Mouse (Mus musculus) kidney, postnatal 4 days (tissue): ENCODE measurements around the gene Tas2r122.
"Not testable (repeated sequence)": the region's sequence is repeated elsewhere in the genome, so short reads cannot be mapped to it uniquely, and the experiment has no call there.

Source experiments
- DNase-seq, 2 experiments: peaks; one replicate each; pipeline ENCODE4 v3.0.0; 2021; ENCODE audit warnings: mixed read lengths in 2 of 2

Gene Tas2r122

DNA sequence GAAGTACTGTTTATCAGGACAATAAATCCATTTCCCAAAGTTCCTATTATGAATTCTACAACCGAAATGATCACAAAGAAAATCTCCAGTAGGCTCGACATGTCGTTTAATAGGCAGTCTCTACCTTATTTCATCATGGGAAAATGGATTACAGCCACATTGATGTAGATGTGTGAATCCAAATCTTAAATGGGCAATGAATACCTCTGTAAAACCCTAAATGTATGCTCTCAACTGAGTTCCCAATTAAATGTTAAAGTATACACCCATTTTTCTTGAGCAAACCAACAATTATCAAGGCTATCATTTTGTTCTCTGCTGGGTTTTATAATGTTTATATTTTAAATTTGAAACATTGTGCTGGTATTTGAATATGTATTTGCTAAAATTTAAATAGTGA, at the start of gene Tas2r122:
Gene Tas2r122 (minus strand): TSS at position 101 of the 400 bp plus-strand sequence.
- DNase-seq = no peak

DNA sequence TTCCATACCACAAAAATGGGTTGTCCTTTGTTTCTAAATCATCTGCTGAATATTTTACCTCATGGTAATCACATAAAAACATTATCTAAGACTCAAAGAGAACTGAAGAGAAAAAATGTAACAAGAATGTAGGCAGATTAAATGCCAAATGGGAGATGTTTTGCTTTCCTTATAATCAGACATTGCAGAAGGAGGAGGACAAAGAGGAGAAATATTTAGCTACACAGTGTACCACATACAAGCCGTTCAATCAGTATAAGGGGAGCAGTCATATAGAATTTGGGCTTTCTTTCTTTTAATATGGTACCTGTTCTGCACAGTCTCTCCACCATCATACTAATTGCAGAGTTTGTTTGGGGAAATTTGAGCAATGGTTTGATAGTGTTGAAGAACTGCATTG, 42.7 kb upstream of the Tas2r122 start, which contains the start of gene Tas2r124:
Gene Tas2r124 (plus strand): TSS at position 301 of the 400 bp plus-strand sequence.
- DNase-seq = no peak

DNA sequence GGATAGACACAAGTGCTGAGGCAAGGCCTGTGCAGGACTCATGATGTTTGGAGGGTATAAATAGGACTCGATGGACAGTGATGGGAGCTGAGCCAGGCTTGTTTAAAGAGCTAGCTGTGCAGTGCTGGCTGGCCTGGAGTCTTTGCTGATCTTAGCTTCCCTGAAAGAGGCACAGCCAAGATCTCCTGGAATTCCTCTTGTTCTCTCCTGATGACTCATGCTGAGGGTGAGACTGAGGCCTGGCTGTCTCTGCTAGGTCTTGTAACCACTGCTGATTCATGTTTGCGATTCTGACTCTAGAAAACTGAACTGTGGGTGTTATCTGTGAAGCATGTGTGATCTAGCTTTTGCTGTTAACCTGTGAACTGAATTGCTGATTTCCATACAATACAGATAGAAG, 38.5 kb upstream of the Tas2r122 start:
- peak in 1 of 2 experiments; percentile 1 for DNase-seq

DNA sequence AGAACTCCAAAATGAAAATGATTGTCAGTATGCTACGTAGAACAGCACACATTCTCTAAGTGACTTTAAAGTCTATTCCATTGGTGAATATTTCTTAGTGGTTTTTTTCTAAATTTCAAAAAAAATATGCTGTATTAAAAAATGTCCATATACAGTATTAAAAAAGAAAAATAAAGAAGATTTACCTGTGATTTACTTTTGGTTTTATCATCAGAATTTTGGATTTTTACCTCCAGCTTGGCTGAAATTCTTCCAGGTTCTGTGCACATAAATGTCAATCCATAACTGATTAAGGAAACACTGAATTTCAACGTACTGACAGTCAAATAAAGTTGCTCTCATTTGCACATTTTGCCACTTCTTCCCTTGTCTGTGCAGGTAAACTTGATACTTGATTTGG, 26.2 kb upstream of the Tas2r122 start, which contains the start of gene Tas2r115:
Gene Tas2r115 (minus strand): TSS at position 101 of the 400 bp plus-strand sequence.
- no peak for DNase-seq

DNA sequence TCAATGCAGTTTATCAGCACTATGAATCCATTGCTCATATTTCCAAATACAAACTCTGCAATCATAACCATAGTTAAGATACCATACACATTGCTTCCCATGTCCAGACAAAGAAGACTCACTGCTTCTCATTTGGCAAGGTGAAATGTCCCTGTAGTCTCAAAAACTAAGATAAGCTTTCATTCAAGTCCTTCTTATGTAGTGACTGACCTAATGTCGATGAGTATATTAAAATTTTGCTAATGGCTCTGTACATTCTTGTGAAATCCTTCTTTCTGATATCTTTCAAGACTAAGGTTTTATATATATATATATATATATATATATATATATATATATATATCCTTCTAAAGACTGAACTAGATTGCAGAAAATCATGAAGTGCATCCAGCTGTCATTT, 10.8 kb downstream of the Tas2r122 start, which contains the start of gene Tas2r121:
Gene Tas2r121 (minus strand): TSS at position 101 of the 400 bp plus-strand sequence.
- DNase-seq = no peak

DNA sequence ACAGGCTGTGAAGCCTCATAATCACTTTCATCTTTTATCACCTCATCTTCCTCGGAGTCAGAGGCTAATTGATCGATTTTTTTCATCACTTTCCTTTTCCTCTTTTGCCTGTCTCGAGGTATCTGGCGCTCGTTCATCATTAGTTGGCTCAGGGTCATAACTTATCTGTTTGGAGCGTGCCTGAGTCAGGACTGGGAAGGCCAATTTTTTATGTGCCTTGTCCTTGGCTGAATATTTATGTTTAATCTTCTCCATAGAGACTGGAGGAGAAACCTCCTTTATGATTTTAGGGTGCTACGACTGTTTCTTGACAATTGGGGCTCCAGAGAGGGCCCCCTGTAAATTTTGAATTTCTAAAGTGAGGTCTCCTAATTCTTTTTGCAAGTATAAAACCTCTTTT, 20.1 kb downstream of the Tas2r122 start:
- not testable (repeated sequence) for DNase-seq
